Mouse (Mus musculus) liver, postnatal 0 days (tissue): ENCODE measurements around the gene Cyp27b1.

Source experiments
- CTCF ChIP-seq: sonication (generic); IDR thresholded peaks from 2 replicates; pipeline ENCODE4 v1.5.1; 2016; ENCODE audit warnings: antibody characterized with exemption, low read depth
- EP300 ChIP-seq: IDR thresholded peaks from 2 replicates; pipeline ENCODE4 v1.6.1; 2016; ENCODE audit warnings: antibody characterized with exemption, low read depth, mild to moderate bottlenecking

DNA sequence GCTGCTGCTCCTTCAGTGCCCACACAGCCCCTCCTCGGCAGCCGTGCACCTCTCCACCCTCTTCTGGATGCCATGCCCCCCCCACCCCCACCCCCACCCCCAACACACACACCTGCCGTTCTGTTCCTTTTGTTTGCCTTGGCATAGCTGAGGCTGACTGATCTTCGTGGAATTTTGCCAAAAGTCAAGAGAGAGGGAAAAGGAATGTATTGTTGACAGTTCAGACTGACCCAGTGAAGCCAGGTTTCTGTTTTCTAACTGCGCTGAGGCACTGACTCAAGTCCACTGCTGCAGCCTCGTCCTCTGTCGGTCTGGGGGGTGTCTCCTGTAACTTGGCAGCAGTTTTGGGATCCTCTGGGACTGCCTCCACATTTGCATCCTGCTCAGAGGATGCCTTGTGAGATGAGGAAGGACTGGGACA lies 46.3 kb downstream of the Cyp27b1 start:
- no peak for TF ChIP-seq CTCF
- no peak for TF ChIP-seq EP300
